Mouse (Mus musculus) kidney, postnatal 10 days (tissue): ENCODE results near the gene Dlg4.

Source experiments
- DNase-seq: peaks from one replicate; pipeline ENCODE4 v3.0.0; 2021; ENCODE audit warnings: mixed read lengths

The Dlg4 gene

DNA sequence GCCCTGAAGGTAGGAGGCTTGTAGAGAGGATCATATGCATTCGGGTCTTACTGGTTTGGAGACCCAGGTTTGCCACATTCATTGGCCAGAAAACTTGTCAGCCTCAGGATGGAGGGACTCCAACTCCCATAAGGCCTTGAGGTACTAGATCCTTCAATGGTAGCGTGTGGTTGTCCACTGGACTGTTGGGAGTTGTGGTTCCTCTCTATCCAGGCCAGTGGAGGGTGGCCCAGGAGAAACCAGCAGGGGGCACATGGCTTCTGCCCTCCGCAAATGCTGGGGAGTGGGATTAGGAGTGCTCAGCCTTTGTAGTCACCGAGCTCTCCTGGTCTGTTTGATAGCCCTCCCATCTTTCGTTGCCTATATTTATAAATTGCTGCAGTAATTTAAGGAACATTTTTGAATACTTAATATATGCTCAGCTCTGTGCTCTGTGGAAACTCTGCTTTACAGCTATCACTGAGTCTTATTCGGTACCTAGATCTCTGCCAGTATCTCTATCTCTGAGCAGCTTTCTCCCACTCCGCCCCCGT lies 4.1 kb downstream of the Dlg4 start:
- peak; percentile 82 for DNase-seq

DNA sequence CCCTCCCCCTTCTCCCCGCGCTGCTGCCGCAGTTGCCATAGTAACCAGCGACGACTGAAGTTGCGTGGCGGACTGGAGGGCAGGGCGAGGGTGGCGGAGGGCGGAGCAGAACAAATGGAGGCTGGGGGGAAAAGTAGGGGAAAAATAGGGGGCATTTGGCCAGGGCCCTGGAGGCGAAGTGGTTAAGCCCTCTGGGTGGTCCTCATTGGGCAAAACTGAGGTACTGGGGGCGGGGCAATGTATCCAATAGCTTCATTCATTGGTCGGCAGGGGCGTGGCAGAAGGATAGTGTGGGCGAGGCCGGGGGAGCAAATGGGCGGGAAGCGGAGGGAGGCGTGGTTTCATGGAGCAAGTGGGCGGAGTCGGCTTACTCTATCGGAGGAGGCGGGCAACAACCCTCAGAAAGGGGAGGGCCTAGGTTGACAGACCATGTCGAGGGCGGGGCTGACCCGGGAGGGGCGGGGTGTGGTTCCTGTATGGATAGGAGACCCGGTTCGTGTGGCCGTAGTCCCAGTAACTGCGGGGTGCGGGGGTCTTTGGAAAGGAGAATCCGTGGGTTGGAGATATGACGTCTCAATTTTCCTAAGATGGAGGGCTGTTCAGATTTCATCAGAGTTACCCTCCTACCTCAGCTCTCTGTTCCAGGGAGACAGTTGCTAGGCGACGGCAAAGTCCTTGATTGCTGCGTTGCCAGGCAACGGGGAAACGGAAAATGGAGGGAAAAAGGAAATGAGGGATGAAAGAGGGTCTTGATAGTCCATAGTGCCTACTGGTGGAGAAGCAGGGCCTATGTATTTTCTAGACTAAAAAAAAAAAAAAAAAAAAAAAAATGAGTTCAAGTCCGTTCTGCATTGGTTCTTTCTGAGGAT lies 4.8 kb downstream of the Dlg4 start:
- peak; percentile 99 for DNase-seq

DNA sequence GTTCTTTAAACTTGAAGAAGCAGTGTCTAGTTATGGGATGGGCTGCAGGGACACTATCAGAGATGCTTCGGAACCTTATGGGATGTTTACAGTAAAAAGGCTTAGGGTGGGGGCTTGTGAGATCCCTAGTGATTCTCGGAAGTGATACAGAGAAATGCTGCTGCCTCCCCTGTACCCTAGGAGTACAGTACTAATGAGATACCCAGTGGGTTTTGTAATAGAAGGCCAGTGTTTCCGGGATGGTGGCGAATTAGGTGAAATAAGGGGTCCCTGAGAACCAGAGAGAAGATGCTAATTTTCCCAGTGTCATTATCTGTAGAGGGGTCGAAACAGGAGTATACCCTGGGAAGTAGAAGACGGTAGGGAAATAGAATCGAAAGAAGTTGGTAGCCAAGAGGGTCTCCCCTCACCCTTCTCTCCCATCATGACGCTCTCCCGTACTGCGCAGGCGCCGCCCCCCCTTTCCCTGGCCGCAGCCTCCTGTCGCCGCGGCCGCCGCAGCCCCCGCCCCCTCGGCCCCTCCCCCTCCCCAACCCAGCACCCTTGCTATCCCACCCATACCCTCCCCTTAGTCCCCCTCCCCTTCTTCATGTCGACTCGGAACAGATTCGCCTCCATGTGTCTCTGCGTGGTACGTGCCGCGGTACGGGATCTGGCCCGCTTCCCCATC lies 6.9 kb downstream of the Dlg4 start:
- DNase-seq, result peak; percentile 69

DNA sequence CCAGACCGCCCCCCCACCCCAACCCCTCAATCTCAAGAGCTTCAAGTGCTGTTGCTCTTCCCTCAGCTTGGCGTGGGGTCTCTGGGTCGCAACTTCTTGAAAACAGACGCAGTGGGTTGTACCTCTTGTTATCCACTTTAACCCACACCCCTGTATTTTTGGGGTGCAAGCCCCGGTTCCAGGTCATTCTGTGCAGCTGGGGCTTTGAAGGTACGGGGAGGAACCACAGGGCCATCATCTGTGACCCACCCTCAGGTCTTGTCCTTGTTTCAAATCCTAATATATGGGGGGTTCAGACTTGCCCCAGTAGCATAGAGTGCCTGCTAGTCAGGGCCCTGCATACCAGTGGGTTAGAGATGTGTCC lies 7.4 kb downstream of the Dlg4 start:
- DNase-seq, result no peak

DNA sequence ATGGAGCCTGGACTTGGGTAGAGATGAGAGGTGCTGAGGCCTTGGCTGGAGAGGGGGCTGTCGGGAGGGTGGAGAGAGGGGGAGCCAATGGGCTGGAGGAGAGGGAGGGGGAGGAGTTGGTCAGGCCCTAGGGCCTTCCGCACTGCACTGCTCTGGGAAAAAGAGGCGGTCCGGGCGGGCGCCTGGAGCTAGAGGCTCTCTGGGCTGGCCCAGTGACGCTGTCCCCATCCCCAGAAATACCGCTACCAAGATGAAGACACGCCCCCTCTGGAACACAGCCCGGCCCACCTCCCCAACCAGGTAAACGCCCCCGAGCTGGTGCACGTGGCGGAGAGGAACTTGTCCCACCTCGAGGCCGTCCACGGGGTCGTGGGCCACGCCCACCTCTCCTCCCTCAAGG lies 9.9 kb downstream of the Dlg4 start:
- DNase-seq, result peak; percentile 76

DNA sequence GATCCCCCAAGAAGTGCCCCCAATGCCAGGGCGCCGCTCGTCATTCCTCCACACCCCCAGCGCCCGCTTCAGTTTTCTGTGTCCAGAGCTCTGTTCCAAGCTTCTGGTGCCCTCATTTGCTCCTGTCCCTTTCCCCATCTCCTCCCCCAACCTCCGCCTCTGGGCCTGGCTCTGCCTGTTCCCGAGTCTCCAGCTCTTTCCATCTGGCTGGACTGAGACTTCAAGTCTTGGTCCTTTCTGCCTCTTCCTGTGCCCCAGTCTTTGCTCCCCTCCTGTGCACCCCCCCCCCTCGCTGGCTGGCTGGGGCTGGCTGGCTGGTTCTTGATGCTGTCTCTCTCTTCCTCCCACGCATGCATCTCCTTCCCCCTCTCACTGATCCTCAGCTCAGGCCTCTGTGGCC lies 10.7 kb downstream of the Dlg4 start:
- DNase-seq, result peak; percentile 50

DNA sequence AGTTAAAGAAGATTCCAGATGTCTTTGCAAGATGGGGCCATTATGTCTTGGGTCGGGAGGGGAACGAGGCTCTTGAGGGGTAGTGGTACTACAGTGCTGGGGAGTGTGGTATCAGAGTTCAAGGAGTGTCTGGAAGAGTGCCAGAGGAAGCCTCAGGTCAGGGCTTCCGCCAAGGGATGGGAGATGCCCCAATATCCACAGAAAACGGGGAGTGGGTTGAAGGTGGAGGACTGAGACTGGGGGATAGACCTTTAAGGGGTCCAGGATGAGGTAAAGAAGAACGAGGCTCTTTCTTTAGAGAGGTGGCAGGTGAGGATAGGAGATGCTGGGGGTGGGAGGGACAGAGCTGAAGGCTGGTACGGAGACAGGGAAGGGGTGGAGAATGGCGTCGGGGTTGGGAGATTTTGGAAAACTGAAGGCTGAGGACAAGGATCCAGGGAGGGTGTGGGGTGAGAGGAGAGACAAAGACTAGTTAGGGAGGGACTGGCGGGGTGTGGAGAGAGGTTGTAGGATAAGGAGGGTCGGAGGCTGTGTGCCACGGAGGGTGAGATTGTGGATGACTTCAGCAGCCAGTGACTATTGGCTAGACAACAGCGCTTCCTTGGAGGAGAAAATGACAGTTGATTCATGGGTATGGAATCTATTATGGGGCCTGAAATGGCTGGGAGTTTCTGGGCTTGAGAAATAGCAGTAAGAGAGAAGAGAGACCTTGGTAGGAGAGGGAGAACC lies 11.8 kb downstream of the Dlg4 start:
- DNase-seq, result no peak

DNA sequence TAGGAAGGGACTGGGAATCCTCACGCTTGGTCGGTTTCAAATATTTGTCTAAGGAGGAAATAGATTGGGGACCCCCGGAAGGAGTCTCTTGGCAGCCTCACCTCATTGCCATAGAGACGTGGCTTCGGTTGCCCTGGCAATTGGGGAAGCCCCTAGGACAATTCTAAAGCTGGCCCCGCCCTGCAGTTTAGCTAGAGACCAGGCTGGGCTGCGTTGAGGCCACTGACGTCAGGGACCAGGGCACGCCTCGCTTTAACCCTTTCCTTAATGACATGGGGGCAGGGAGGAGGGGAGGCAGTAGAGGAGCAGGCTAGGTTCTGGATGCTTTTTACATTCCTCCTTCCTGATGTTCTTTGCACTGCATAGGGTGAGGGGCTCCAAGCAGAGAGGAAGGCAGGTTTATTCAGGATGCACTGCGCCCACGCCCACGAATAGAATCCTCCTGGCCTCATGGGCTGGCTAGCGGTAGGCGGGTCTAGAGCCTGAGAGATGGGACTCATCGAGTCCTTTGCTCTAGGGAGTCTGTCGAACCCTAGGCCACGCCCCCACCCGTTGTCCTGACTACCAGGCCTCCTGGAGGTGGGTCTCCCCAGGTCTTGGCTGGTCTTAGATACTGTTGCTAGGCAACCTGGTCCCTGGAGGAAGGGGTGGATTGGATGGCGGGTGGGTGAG lies 12.5 kb downstream of the Dlg4 start:
- DNase-seq, result peak; percentile 82

DNA sequence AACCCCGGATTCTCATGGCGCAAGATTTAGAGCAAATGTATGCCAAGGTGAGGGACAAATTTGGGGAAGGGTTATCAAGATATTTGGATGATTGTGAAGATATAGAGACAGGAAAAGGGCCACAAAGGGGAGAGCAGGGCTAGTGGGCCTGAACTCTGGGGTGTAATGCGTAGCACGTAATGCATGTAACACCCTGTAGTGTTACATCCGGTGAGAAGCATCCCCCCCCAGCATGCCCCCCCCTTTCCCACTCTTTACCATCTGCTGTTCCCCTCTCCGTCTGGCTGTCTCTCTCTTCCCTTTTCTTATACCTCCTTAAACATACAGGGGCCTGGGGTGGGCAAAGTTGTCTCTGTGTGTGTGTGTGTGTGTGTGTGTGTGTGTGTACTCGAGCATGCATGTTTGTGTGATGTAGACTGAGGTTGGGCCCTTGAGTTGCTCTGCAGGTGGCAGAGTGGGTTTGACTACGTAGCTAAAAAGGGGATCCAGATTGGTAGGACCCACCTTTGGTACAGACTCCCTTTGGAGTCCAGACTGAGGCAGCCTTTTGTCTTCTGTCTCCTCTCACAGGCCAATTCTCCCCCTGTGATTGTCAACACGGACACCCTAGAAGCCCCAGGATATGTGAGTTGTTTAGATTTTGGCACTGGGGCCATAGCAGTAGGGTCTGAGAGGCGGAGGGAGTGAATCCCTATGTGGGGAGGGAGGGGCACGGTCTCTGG lies 13.2 kb downstream of the Dlg4 start:
- no peak for DNase-seq

DNA sequence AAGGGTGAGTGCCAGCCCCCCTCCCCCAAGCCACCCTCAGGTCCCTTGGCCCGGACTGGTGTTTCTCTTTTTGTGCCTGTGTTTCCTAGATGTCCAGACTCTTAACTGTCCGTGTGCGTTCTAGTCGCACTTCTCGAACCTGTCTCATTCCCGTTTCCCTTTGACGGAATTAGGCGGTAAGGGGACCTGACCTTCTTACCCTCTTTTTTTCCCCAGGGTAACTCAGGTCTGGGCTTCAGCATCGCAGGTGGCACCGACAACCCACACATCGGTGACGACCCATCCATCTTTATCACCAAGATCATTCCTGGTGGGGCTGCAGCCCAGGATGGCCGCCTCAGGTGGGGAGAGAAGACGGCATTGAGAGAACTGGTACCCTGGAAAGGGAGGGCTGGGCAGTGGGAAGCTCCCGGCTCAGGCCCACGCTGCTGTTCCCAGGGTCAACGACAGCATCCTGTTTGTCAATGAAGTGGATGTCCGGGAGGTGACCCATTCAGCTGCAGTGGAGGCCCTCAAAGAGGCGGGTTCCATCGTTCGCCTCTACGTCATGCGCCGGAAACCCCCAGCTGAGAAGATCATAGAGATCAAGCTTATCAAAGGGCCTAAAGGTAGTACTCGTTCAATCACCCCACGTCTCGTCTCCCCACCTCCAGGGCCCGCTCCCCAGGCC lies 14.0 kb downstream of the Dlg4 start:
- no peak for DNase-seq

DNA sequence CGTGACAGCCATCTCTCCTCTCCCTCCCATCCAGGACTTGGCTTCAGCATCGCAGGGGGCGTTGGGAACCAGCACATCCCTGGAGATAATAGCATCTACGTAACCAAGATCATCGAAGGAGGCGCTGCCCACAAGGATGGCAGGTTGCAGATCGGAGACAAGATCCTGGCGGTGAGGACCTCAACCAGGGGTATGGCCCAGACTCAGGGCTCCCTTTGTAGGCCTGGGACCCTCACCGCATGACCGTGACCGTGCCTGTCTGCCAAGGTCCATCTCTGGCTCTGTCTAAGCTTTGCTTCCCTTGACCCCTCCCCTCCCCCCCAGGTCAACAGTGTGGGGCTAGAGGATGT lies 14.6 kb downstream of the Dlg4 start:
- DNase-seq, result no peak

DNA sequence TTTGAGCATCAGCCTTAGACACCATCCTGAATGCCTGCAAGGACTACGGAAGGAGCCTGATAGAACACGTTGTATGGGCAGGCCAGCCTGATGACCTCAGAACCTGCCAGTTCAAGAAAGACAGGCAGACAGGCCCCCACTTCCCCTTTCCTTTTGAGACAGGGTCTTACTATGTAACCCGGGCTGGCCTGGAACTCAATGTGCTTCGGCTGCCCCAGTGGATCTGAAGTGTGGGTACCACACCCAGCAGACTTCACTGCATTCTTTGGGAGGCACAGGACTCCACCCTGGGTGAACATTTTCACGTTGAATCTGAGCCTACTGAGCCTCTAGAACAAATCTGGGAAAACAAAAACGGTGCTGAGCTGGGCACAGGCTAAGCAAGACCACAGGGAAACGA lies 21.4 kb downstream of the Dlg4 start:
- no peak for DNase-seq

DNA sequence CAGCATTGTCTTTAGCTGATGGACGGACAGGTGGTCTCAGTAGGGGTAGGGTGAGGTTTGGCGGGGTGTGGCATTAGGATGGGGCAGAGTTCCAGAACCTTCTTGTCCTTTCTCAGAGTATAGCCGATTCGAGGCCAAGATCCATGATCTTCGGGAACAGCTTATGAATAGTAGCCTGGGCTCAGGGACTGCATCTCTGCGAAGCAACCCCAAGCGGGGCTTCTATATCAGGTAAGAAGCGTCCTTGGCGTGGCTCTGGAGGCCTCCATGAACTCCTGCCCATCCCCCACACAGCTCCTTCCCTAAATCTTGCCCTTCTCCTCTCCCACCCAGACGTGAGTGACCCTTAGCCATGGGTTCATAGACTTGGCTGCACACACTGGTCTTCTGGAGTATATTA lies 22.9 kb downstream of the Dlg4 start:
- no peak for DNase-seq

DNA sequence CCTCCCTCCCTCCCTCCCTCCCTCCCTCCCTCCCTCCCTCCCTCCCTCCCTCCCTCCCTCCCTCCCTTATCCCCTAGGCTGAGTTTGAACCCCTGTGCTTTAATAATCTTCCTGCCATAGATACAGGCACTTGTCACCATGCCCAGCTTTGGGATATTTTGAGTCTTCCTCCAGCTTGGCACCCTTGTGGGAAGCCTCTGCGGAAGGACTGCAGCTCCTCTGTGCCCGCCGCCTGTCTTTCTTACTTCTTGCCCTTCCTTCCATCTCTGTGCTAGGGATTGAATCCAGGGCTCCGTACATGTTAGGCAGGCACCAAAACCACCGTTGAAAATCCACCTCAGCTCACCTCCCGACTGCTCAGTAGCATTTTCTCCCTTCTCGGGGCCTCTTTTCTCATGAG lies 23.4 kb downstream of the Dlg4 start:
- no peak for DNase-seq

DNA sequence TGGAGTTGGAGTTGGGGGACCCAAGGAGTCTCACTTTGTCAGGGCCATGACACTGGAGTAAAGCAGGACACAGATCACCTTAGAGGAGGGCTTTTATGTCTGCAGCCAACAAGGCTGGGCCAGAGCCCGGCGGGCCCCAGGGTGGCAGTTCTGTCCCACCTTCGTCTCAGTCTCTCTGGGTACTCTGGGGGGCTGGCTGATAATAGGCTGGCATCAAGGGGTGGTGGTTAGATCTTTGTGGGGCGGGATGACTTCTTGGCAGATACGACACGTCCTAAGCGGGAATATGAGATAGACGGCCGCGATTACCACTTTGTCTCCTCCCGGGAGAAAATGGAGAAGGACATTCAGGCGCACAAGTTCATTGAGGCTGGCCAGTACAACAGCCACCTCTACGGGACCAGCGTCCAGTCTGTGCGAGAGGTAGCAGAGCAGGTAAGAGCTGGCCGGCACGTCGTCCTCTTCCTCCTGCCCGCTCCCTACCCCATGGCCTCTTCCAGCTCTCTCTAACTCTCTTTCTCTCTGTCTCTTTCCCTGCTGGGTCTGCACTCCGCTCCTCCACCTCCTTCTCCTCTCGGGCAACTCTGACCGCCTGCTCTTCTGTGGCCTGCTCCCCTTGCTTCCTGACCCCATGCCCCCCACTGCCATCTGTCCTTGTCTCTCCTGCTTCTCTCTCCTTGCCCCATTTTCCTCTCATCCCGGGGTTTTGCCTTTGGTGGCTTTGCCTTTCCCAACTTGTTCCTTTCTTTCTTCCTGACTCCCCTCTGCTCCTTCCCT lies 25.8 kb downstream of the Dlg4 start:
- DNase-seq, result no peak

DNA sequence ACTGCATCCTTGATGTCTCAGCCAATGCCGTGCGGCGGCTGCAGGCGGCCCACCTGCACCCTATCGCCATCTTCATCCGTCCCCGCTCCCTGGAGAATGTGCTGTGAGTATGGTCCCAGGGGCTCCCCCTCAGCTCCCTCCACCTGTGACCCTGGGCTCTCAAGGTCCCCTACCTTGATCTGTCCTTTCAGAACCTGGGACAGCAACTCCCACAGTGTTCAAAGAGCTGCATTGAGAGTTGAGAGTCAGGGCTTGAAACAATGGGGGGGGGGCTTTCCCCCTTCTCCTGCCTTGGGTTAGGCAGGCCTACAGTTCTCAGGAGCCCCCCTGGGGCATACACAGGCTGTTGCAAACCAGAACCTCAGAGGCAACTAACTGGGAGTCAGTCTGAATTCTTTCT lies 26.9 kb downstream of the Dlg4 start:
- no peak for DNase-seq

DNA sequence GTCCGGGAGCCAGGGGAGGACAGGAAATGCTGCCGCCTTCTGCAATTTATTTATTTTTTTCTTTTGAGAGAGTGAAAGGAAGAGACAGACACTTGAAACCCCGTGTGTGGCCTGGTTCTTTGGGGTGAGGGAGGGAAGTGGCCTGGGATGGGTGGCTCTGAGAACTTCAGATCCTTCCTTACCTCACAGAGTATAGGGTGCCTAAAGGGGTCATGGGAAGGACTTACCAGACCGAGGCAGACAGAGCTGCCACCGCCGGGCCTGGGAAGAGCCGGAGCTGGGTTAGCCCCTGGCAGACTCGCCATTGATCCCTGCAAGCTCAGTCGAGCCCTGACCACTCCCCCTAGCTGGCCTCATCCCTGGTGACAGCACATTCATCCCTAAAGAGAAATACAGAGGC lies 28.7 kb downstream of the Dlg4 start:
- no peak for DNase-seq

DNA sequence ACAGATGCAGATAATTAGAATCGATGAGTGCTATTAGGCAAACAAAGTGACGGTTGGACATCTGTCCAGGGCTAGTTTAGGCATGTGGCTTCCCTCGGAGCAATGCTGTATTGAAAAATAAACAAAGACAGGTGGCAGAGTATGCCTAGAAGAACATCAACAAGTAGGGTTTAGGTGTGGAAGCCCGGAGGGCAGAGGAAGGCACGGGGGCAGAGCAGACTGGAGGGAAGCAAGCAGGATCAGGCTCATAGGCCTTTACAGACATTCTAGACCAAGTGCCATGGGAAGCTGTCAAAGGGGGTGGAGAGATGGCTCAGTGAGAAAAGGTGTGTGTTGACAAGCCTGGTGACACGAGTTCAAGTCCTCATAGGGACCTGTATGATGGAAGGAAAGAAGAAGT lies 32.6 kb downstream of the Dlg4 start:
- no peak for DNase-seq

DNA sequence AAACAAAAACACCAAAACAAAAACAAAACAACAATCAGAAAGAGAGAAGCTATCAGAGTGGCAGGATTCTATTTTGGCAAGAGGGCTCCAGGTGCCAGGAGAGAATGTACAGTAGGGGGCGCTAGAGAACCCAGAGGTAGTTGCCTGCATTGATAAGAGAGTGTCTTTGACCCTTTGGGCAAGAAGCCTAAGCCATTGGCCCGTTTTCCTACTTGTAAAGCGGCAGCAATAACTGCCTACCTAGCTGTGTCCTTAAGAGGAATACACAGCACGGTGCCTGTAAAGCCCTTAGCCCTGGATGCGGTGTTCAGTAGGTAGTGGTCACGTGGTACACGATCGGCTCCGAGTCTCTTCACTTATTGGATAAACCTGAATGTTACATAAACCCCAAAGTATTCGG lies 33.1 kb downstream of the Dlg4 start:
- no peak for DNase-seq

DNA sequence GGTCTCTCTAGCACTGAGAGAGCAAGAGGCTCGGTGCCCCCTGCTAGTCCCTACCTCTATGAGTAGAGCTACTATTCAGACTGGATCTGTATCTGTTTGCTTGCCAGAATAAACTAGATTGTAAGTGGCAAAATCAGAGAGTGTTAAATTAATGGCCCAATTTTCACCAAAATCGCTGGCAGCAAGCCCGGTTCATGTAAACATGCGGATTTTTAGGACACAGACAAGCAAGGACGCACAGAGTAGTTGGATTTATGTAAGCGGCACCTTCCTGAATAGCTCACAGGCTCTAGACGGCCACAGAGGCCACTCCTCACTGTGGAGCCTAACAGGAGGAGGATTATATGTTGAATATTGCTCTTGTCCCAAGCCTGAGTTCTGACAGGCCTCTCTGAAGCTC lies 36.4 kb downstream of the Dlg4 start:
- no peak for DNase-seq

DNA sequence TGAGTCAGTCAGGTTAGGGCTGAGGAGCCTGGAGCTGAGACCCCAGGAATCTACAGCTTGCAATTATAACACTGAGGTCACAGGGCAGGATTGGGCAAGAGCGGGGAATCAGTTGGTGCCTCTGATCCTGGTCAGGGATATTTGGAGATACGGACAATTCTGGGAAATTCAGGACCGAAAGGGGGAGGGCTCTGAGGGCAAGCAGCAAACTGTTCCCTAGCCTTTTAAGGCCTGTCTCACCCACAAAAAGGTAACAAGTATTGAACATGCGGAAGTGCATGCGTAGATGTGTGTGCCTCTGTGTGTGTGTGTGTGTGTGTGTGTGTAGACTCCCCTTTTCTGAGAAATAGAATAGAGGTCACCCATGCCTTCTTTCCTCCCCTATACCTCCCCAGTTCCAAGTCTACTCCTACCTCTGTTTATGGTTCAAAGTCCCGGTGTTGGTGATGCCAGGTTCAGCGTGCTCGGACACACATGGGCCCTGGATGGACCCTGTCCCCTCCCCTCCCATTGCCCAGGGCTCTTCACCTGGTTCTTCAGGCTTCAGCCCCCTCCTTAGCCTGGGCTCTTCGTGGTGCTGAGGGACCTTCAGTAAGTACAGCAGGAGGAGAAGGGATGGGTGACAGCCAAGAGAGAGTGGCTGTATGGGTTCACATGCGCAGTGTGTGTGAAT lies 37.3 kb downstream of the Dlg4 start, which contains the start of gene Asgr1:
TSS of gene Asgr1 (plus strand) at position 188 of the 673 bp plus-strand sequence.
- DNase-seq, result no peak
